Mouse (Mus musculus): ENCODE results near the gene Kcns1. TPM values are rescaled to one million over a fixed set of nuclear protein-coding genes. Genes with fewer than 3 reads are reported as not detected.

Gene Kcns1
- total and polyA plus RNA-seq, 3 experiments, result 0.11 to 0.34 TPM; not detected in 1

GRCm38 (mm10) chr2:164212711-164213110 is 41.8 kb upstream of the Kcns1 start:
- in situ Hi-C loops (cut with MboI; ENCODE audit: low pct_ligation_motif_present, low pct_unique_long_range_greater_than_20kb, low sequenced_read_pairs) (no loop called here), dilution Hi-C loops (cut with MboI; ENCODE audit: extremely low pct_ligation_motif_present, extremely low pct_unique_long_range_greater_than_20kb, low sequenced_read_pairs) (no loop called here)
- H3K9me3 ChIP-seq (replicated peaks; ENCODE audit: low read length), result peaks cover 12% of the 10 kb centered on the region
- no peak overlapping the region for H3K4me2 ChIP-seq (ENCODE audit: insufficient read depth, low read depth, poor library complexity, severe bottlenecking)
- H3K36me3 ChIP-seq (replicated peaks in 1 of 2; ENCODE audit: control insufficient read depth in 1 of 2, insufficient read depth in 1 of 2, low read length in 1 of 2), result no peaks in the 10 kb centered on the region
- TF ChIP-seq MYC (IDR thresholded peaks at IDR 0.05; ENCODE audit: low read depth, low read length) (no peak), CHD2 (IDR thresholded peaks at IDR 0.05; ENCODE audit: low read length) (no peak), TBP (conservative IDR thresholded peaks at IDR 0.05; ENCODE audit: low read depth, low read length) (no peak), TCF12 (IDR thresholded peaks at IDR 0.05; ENCODE audit: low read depth, low read length) (no peak), BHLHE40 (IDR thresholded peaks at IDR 0.05; ENCODE audit: low read depth, low read length) (no peak), GABPA (IDR thresholded peaks at IDR 0.05; ENCODE audit: insufficient replicate concordance, low read depth, low read length) (no peak), MAFK (IDR thresholded peaks at IDR 0.05; ENCODE audit: insufficient replicate concordance, low read length) (no peak), ELF1 (IDR thresholded peaks at IDR 0.05; ENCODE audit: low read depth, low read length) (no peak), IRF4 (IDR thresholded peaks at IDR 0.05; ENCODE audit: low read depth, low read length) (no peak), NRF1 (IDR thresholded peaks at IDR 0.05; ENCODE audit: low read depth, low read length) (no peak), USF1 (IDR thresholded peaks at IDR 0.05; ENCODE audit: low read depth, low read length) (no peak), POLR2A (IDR thresholded peaks at IDR 0.05; ENCODE audit: low read depth, low read length) (no peak), E2F4 (IDR thresholded peaks at IDR 0.05; ENCODE audit: insufficient replicate concordance, low read depth, low read length) (no peak), KAT2A (IDR thresholded peaks at IDR 0.05; ENCODE audit: insufficient replicate concordance, low read length) (no peak)
- DNase-seq (ENCODE audit: extremely low read depth), result no peak
- H3K4me1 ChIP-seq (ENCODE audit: control insufficient read depth in 1 of 2, insufficient read depth in 2 of 2), result peaks cover 9 to 17% of the 10 kb centered on the region in 2 experiments; a peak in 3 of 4 replicates
- no peak overlapping the region for H3K4me3 ChIP-seq (replicated peaks in 1 of 3; ENCODE audit: low read depth in 2 of 3, low read length in 2 of 3, poor library complexity in 1 of 3)
- no peaks in the 10 kb centered on the region for H3K27me3 ChIP-seq (replicated peaks)
- no peak overlapping the region for H3K9ac ChIP-seq (ENCODE audit: insufficient read depth, low read depth)
- H3K79me2 ChIP-seq (replicated peaks; ENCODE audit: control insufficient read depth, extremely low read depth, insufficient read depth, poor library complexity, severe bottlenecking), result no peaks in the 10 kb centered on the region
- H3K27ac ChIP-seq (ENCODE audit: insufficient read depth, low read depth), result no peak overlapping the region

- Histone ChIP-seq H3K36me3 (replicated peaks in 1 of 2; ENCODE audit: control insufficient read depth in 1 of 2, insufficient read depth in 1 of 2, low read length in 1 of 2) (no peaks in the 10 kb centered on the region), H3K4me1 (ENCODE audit: control insufficient read depth in 1 of 2, insufficient read depth in 2 of 2) (peaks cover 9 to 19% of the 10 kb centered on the region in 2 experiments; a peak in 3 of 4 replicates), H3K9me3 (replicated peaks; ENCODE audit: low read length) (peaks cover 12% of the 10 kb centered on the region), H3K4me3 (replicated peaks in 1 of 3; ENCODE audit: low read depth in 2 of 3, low read length in 2 of 3, poor library complexity in 1 of 3) (no peak overlapping the region), H3K4me2 (ENCODE audit: insufficient read depth, low read depth, poor library complexity, severe bottlenecking) (peak overlapping the region; percentile 46), H3K9ac (ENCODE audit: insufficient read depth, low read depth) (no peak overlapping the region), H3K27ac (ENCODE audit: insufficient read depth, low read depth) (peak overlapping the region; percentile 72), H3K27me3 (replicated peaks) (no peaks in the 10 kb centered on the region), H3K79me2 (replicated peaks; ENCODE audit: control insufficient read depth, extremely low read depth, insufficient read depth, poor library complexity, severe bottlenecking) (no peaks in the 10 kb centered on the region)
- DNase-seq (ENCODE audit: extremely low read depth), result peak; percentile 89
- TF ChIP-seq MAFK (IDR thresholded peaks at IDR 0.05; ENCODE audit: insufficient replicate concordance, low read length), result peak; percentile 33; the same call in 1 of the 2 replicates
- no peak for TF ChIP-seq SMC3 (IDR thresholded peaks at IDR 0.05; ENCODE audit: low read depth, low read length)
- peak; percentile 76 for TF ChIP-seq CHD2 (IDR thresholded peaks at IDR 0.05; ENCODE audit: low read length)
- TF ChIP-seq PAX5 (IDR thresholded peaks at IDR 0.05; ENCODE audit: low read length), result no peak
- TF ChIP-seq JUN (IDR thresholded peaks at IDR 0.05; ENCODE audit: insufficient read depth, low read depth, low read length), result peak; percentile 99
- TF ChIP-seq USF2 (conservative IDR thresholded peaks at IDR 0.05; ENCODE audit: low read depth, low read length), result no peak
- peak; percentile 100 for TF ChIP-seq JUND (conservative IDR thresholded peaks at IDR 0.05; ENCODE audit: low read depth, low read length)
- peak; percentile 56; the same call in 1 of the 2 replicates for TF ChIP-seq TBP (conservative IDR thresholded peaks at IDR 0.05; ENCODE audit: low read depth, low read length)
- TF ChIP-seq CTCF (conservative IDR thresholded peaks at IDR 0.05 in 1 of 2, IDR thresholded peaks at IDR 0.05 in 1 of 2; ENCODE audit: low read depth in 2 of 2, low read length in 2 of 2), result no peak
- TF ChIP-seq SIN3A (IDR thresholded peaks at IDR 0.05; ENCODE audit: low read length), result no peak
- peak; percentile 71 for TF ChIP-seq ETS1 (conservative IDR thresholded peaks at IDR 0.05; ENCODE audit: low read depth, low read length)
- TF ChIP-seq ZKSCAN1 (IDR thresholded peaks at IDR 0.05; ENCODE audit: borderline replicate concordance, low read depth, low read length), result no peak
- TF ChIP-seq EP300 (IDR thresholded peaks at IDR 0.05; ENCODE audit: low read length), result peak; percentile 99
- 0 out of 2 replicates have a peak, but pooled peaks have one; percentile 29 for TF ChIP-seq ELF1 (IDR thresholded peaks at IDR 0.05; ENCODE audit: low read depth, low read length)
- TF ChIP-seq CHD1 (IDR thresholded peaks at IDR 0.05; ENCODE audit: low read depth, low read length), result no peak
- peak; percentile 87; the same call in 1 of the 2 replicates for TF ChIP-seq RCOR1 (conservative IDR thresholded peaks at IDR 0.05; ENCODE audit: low read depth, low read length)
- TF ChIP-seq MEF2A (IDR thresholded peaks at IDR 0.05; ENCODE audit: borderline replicate concordance, low read depth, low read length), result peak; percentile 90
- peak; percentile 68 for TF ChIP-seq TCF12 (IDR thresholded peaks at IDR 0.05; ENCODE audit: low read depth, low read length)
- peak; percentile 100 for TF ChIP-seq IRF4 (IDR thresholded peaks at IDR 0.05; ENCODE audit: low read depth, low read length)
- TF ChIP-seq BHLHE40 (IDR thresholded peaks at IDR 0.05; ENCODE audit: low read depth, low read length), result peak; percentile 78
- dilution Hi-C loops (cut with MboI; ENCODE audit: extremely low pct_ligation_motif_present, extremely low pct_unique_long_range_greater_than_20kb, low sequenced_read_pairs), result no loop called here
- in situ Hi-C loops (cut with MboI; ENCODE audit: low pct_ligation_motif_present, low pct_unique_long_range_greater_than_20kb, low sequenced_read_pairs), result no loop called here
Observed at GRCm38 (mm10) chr2:164210892-164211291, 40.0 kb upstream of the Kcns1 start.
